Comparison of ENCODE assay signal across 9 mouse cellular contexts in the genomic region with DNA sequence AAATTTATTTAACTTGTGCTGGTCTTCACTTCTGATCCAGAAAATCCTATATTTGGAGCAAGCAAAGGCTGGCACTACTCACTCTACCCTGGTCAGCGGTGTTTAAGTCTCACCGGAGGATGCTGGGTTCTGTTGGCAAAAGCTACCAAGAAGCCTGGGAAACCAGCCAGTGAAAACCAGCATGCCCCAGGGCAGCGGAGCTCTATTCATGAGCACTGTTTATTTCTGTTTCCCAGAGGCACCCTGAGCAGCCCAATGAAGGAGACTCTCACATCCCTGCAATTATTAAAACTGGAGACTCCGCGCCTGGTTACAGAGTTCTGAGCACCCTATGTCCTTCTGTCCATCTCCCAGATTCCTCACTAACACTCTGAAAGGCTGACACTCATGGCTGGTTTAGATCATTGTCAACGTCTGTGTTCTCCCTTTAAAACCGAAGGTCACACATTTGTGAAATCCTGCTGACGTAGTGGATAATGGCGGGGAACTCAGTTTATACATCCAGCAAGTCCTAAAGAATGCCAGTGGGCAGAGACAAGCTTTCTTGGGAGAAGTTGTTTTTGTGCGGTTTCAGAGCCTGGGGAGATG. TPM values are rescaled to one million over a fixed set of nuclear protein-coding genes. Genes with fewer than 3 reads are reported as not detected.
DNase-seq lines count a peak whose midpoint lies in the region; ATAC-seq lines count a peak whose summit lies in the region.
"Had no signal": no experiment of that assay in that cellular context is flagged by ENCODE, and none has a peak within 500 bp of the region (broad histone marks: within the 10 kb centered on the region; RNA-seq: fewer than 3 reads in every experiment).

No protein-coding gene starts in this region.

- no peaks in the 10 kb centered on the region for H3K36me3 ChIP-seq in hindbrain, embryonic 13.5 days
- no peaks in the 10 kb centered on the region for H3K36me3 ChIP-seq in hindbrain, embryonic 11.5 days (ENCODE audit: control insufficient read depth, insufficient read depth, low read length)
- H3K36me3 ChIP-seq: G1E had no signal

- H3K4me3 ChIP-seq in hindbrain, embryonic 13.5 days: no peak overlapping the region
- no peak overlapping the region for H3K4me3 ChIP-seq in hindbrain, embryonic 11.5 days (ENCODE audit: low read depth, low read length)

- H3K4me1 ChIP-seq in hindbrain, embryonic 13.5 days (replicated peaks): peaks cover 4% of the 10 kb centered on the region; the same call in 1 of the 2 replicates
- H3K4me1 ChIP-seq in hindbrain, embryonic 11.5 days (replicated peaks; ENCODE audit: control insufficient read depth, insufficient read depth, low read length): no peaks in the 10 kb centered on the region

- WGBS in hindbrain, embryonic 13.5 days: 66% methylated on average over 10 of the region's 10 CpGs
- 80% methylated on average over 10 of the region's 10 CpGs for WGBS in hindbrain, embryonic 11.5 days

- peak overlapping the region; percentile 1; the same call in 1 of the 2 replicates for H3K4me2 ChIP-seq in hindbrain, embryonic 13.5 days
- no peak overlapping the region for H3K4me2 ChIP-seq in hindbrain, embryonic 11.5 days (replicated peaks; ENCODE audit: low read depth, low read length)

- 0 out of 2 replicates have a peak, but pooled peaks cover 3% of the 10 kb centered on the region for H3K27me3 ChIP-seq in hindbrain, embryonic 13.5 days
- no peaks in the 10 kb centered on the region for H3K27me3 ChIP-seq in hindbrain, embryonic 11.5 days (ENCODE audit: control insufficient read depth, insufficient read depth, low read length)

- peak overlapping the region; percentile 64; the same call in 1 of the 2 replicates for H3K27ac ChIP-seq in hindbrain, embryonic 13.5 days
- no peak overlapping the region for H3K27ac ChIP-seq in hindbrain, embryonic 11.5 days (ENCODE audit: low read depth, low read length)

- no peaks in the 10 kb centered on the region for H3K9me3 ChIP-seq in hindbrain, embryonic 13.5 days
- H3K9me3 ChIP-seq in hindbrain, embryonic 11.5 days (ENCODE audit: control insufficient read depth, low read length): no peaks in the 10 kb centered on the region

- DNase-seq in hindbrain, embryonic 11.5 days (ENCODE audit: low spot score): no peak
- peak; percentile 29 for DNase-seq in cerebellum, adult 11 months
- DNase-seq in heart, adult 8-10 months (ENCODE audit: low spot score): peak; percentile 56
- DNase-seq in layer of hippocampus, postnatal 36 days: peak; percentile 40
- DNase-seq in urinary bladder, adult 2 months (ENCODE audit: low spot score): no peak
- DNase-seq in adrenal gland, adult 2 months: no peak

- ATAC-seq in hindbrain, embryonic 13.5 days (ENCODE audit: low FRiP score): peak; percentile 68
- ATAC-seq in hindbrain, embryonic 11.5 days (ENCODE audit: low FRiP score): no peak
- no peak for ATAC-seq in CD4-positive, CD25-positive, alpha-beta regulatory T cell, adult 4 months

- H3K9ac ChIP-seq in hindbrain, embryonic 13.5 days: no peak overlapping the region
- H3K9ac ChIP-seq in hindbrain, embryonic 11.5 days (ENCODE audit: low read depth, low read length): no peak overlapping the region

RNA-seq across cellular contexts. Expression of a gene that starts 31.7 kb away (rescaled TPM):
- 10.1 and 11.2 TPM in 2 replicates for polyA plus RNA-seq in hindbrain, embryonic 13.5 days (2015; fragmentation: Nextera tagmentation; extraction: Ambion mirVana)
- 23.5 and 23.7 TPM in 2 replicates for polyA plus RNA-seq in hindbrain, embryonic 11.5 days (2014; fragmentation: Nextera tagmentation; extraction: Ambion mirVana)
- 10 to 100 TPM; 53.0 to 86.1 (median 71.0) TPM for total RNA-seq in heart, adult 8-10 months (2022)
- total RNA-seq in layer of hippocampus, postnatal 36 days (2021): 1 to 10 TPM; 4.4 TPM
- polyA plus RNA-seq in CD4-positive, CD25-positive, alpha-beta regulatory T cell, adult 4 months (2017; shearing (Covaris generic)): not detected
- 81.8 and 89.1 TPM in 2 replicates for polyA plus RNA-seq in urinary bladder, adult 2 months (2012; rRNA removed)
- total RNA-seq in adrenal gland, adult 2 months (2021): 10 to 100 TPM; 13.5 to 24.3 TPM
- polyA plus RNA-seq in adrenal gland, adult 2 months (2012; rRNA removed): 12.4 and 14.7 TPM in 2 replicates
- total RNA-seq: G1E had no signal
- polyA plus RNA-seq: G1E had no signal

Comparison
In these comparisons a context has a peak if more than half of its experiments do, and no peak if none do; other contexts are left out.
1. DNase-seq: peak in cerebellum, adult 11 months (single experiment), heart, adult 8-10 months (single experiment) and layer of hippocampus, postnatal 36 days (2 of 2); none in hindbrain, embryonic 11.5 days (single experiment), urinary bladder, adult 2 months (single experiment) and adrenal gland, adult 2 months (single experiment).
2. RNA of a gene that starts 31.7 kb away (polyA plus RNA-seq): 81.8 to 89.1 TPM in urinary bladder, adult 2 months, 23.5 to 23.7 TPM in hindbrain, embryonic 11.5 days, 12.4 to 14.7 TPM in adrenal gland, adult 2 months and 10.1 to 11.2 TPM in hindbrain, embryonic 13.5 days; not detected in CD4-positive, CD25-positive, alpha-beta regulatory T cell, adult 4 months; every median in the first group is over 10 times any median in the second.